Mouse (Mus musculus): ENCODE results near the gene Magi1. TPM values are rescaled to one million over a fixed set of nuclear protein-coding genes. Genes with fewer than 3 reads are reported as not detected.

Gene Magi1
- polyA plus RNA-seq, 1 experiment = 158 TPM

DNA sequence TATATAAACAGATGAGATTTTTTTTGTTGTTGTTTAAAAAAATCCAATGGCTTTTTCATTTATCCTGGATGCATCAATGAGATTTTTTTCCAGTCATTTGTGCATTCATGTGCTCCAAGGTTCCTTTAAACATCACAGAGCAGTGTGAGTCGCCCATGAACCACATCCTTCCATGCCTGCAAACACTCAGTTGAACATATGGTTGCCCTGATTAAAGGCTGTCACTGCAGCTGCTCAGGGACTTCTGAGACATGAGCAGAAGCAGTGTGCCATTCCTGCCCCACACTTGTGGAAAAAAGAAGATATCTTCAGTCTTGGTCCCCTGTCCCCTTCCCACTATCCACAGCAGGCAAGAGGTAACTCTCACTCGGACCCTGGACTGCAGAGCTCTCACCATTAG, 133.9 kb downstream of the Magi1 start:
- 76% methylated on average over 2 of the region's 2 CpGs for WGBS
- Histone ChIP-seq H3K27ac (ENCODE audit: insufficient read depth, low read depth, low read length) (no peak overlapping the region), H3K4me3 (ENCODE audit: insufficient read depth, low read depth, low read length) (no peak overlapping the region), H3K4me1 (ENCODE audit: control insufficient read depth, insufficient read depth, low read length) (no peaks in the 10 kb centered on the region; the same call in 1 of the 2 replicates)
- no peak for TF ChIP-seq CTCF (IDR thresholded peaks at IDR 0.05; ENCODE audit: insufficient read depth, low read depth, low read length)
- no peak for TF ChIP-seq POLR2A (IDR thresholded peaks at IDR 0.05; ENCODE audit: insufficient read depth, low read depth, low read length)

DNA sequence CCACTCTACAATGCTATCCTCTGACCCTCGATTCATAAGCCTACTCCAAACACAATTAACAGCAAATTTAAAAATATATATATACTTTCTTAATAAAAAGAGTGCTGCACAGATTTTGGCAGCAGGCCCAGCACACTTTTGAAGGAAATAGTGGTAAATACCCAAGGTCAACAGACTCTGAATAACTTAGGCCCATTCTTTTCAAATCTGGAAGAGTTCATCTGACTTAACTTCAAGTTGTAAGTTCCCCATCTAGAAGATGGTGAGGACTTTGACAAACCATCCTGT, 137.6 kb downstream of the Magi1 start:
- WGBS = 53% methylated on average over 1 of the region's 1 CpGs
- Histone ChIP-seq H3K27ac (ENCODE audit: insufficient read depth, low read depth, low read length) (no peak overlapping the region), H3K4me3 (ENCODE audit: insufficient read depth, low read depth, low read length) (no peak overlapping the region), H3K4me1 (ENCODE audit: control insufficient read depth, insufficient read depth, low read length) (peaks cover 3% of the 10 kb centered on the region; the same call in 1 of the 2 replicates)
- no peak for TF ChIP-seq CTCF (IDR thresholded peaks at IDR 0.05; ENCODE audit: insufficient read depth, low read depth, low read length)
- TF ChIP-seq POLR2A (IDR thresholded peaks at IDR 0.05; ENCODE audit: insufficient read depth, low read depth, low read length) = no peak

DNA sequence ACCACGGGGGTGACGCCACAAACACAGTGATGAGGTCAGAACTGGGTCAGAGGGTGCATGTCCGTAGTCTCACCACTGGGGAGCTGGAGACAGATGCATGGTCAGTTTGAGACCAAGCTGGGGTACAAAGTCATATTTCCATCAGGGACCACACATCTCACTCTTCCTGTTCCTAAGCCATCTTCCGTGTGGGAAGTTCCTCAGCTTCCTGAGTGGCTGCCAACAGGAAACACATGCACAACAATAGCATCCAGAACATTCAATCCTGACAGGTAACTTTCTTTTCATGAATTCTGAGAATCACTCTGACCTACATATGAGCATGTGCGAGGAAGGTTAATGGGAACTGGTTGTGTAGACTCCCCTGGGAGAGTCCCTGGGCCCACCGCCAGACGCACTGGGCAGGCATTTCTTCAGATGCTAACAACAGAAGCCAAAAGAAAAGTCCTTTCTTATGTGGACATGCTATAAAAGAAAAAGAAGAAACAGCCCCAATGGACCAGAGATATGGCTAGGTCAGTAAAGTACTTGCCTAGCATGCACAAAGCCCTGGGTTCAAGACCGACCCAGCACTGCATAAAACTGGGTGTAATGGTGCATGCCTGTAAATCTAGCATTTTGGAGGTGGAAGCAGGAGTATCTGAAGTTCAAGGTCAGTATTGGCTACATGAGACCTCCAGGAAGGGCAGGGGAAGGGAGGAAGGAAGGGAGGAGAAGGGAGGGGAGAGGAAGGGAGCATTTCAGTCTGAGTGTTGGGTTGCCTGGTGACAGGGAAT, 138.1 kb downstream of the Magi1 start:
- H3K27ac ChIP-seq (ENCODE audit: insufficient read depth, low read depth, low read length) = no peak overlapping the region
- H3K4me3 ChIP-seq (ENCODE audit: insufficient read depth, low read depth, low read length) = no peak overlapping the region
- peaks cover 3% of the 10 kb centered on the region; the same call in 1 of the 2 replicates for H3K4me1 ChIP-seq (ENCODE audit: control insufficient read depth, insufficient read depth, low read length)
- 87% methylated on average over 8 of the region's 8 CpGs for WGBS
- TF ChIP-seq POLR2A (IDR thresholded peaks at IDR 0.05; ENCODE audit: insufficient read depth, low read depth, low read length) (no peak), CTCF (IDR thresholded peaks at IDR 0.05; ENCODE audit: insufficient read depth, low read depth, low read length) (no peak)

DNA sequence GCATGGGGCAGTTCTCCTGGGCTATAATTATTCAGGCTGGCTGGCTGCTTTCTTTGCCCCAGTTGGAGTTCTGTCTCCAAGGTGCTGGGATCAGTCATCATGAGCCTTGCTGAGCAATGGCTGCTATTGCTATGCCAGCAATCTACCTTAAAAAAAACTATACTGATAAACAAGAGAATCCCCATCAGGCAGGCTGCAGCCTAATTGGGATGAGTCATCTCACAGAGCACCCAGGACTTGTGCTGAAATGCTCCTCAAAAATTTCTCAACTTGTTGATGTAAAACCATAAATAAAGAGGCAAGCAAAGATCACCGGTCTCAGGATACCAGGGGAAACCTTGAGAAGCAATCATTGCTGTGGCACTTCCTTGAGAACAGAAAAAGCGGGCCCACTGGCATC, 141.2 kb downstream of the Magi1 start:
- 84% methylated on average over 2 of the region's 2 CpGs for WGBS
- TF ChIP-seq POLR2A (IDR thresholded peaks at IDR 0.05; ENCODE audit: insufficient read depth, low read depth, low read length) (no peak), CTCF (IDR thresholded peaks at IDR 0.05; ENCODE audit: insufficient read depth, low read depth, low read length) (no peak)
- H3K4me1 ChIP-seq (ENCODE audit: control insufficient read depth, insufficient read depth, low read length) = peaks cover 5% of the 10 kb centered on the region; the same call in 1 of the 2 replicates
- H3K27ac ChIP-seq (ENCODE audit: insufficient read depth, low read depth, low read length) = no peak overlapping the region
- no peak overlapping the region for H3K4me3 ChIP-seq (ENCODE audit: insufficient read depth, low read depth, low read length)

DNA sequence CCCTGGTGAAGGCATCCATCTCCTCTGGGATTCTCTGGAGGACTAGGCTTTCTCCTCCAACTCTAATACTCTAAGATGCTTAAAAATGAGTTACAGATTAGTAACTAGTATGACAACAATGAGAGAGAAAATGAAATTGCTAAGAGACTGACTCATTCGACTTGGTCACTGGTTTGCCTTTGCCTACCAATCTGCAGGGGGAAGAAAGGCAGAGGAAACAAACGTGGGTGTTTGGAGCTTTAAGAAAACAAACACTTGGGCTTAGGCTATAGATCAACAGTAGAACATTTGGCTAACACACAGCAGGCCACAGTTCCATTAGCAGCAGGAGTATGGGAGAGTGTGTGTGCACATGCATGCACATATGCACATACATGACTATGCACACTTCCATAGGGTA, 142.2 kb downstream of the Magi1 start:
- 51% methylated on average over 2 of the region's 2 CpGs for WGBS
- Histone ChIP-seq H3K4me1 (ENCODE audit: control insufficient read depth, insufficient read depth, low read length) (peaks cover 5% of the 10 kb centered on the region; the same call in 1 of the 2 replicates), H3K27ac (ENCODE audit: insufficient read depth, low read depth, low read length) (no peak overlapping the region), H3K4me3 (ENCODE audit: insufficient read depth, low read depth, low read length) (no peak overlapping the region)
- no peak for TF ChIP-seq POLR2A (IDR thresholded peaks at IDR 0.05; ENCODE audit: insufficient read depth, low read depth, low read length)
- TF ChIP-seq CTCF (IDR thresholded peaks at IDR 0.05; ENCODE audit: insufficient read depth, low read depth, low read length) = no peak

DNA sequence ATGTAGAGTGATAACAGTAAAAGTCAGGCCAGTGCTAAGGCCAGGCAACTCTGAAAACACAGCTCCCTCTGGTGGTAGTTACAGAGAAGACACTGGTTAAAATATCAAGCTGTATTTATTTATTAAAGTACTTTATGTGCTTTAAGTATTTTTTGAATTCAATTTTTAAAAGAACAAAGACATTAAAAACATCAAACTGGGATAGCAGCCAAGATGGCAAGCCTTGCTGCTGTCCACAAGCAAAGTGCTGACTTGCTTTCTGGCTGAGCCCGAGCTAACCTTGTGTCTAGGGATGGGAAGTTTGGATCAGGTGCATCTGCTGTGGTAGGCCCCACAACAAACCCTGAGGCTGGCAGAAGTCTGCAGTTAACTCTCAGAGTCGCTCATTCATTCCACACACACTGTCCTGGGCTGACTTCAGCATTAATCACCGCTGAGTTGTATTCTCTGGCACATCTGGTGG, 143.7 kb downstream of the Magi1 start:
- Histone ChIP-seq H3K4me1 (ENCODE audit: control insufficient read depth, insufficient read depth, low read length) (peaks cover 5% of the 10 kb centered on the region; the same call in 1 of the 2 replicates), H3K4me3 (ENCODE audit: insufficient read depth, low read depth, low read length) (no peak overlapping the region), H3K27ac (ENCODE audit: insufficient read depth, low read depth, low read length) (no peak overlapping the region)
- WGBS = 82% methylated on average over 3 of the region's 3 CpGs
- no peak for TF ChIP-seq CTCF (IDR thresholded peaks at IDR 0.05; ENCODE audit: insufficient read depth, low read depth, low read length)
- no peak for TF ChIP-seq POLR2A (IDR thresholded peaks at IDR 0.05; ENCODE audit: insufficient read depth, low read depth, low read length)

DNA sequence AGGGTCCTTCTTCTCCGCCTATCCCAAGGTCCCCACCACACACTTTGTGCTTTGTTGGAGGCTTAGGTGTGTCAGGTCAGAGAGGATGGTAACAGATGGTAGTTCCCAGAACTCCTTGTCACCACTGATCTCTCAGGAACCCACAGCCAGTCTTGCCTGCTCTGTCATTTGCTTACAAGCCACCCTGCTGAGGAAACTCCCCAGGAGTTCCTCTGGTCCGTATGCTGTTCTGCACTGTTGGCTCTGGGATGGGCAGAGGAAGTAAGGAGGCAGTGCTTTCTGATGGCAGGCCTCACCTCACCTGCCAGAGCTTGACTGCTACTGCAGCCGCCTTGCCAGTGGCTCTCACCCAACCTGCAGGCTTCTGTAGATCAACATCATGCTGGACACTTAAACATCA, 147.0 kb downstream of the Magi1 start:
- TF ChIP-seq POLR2A (IDR thresholded peaks at IDR 0.05; ENCODE audit: insufficient read depth, low read depth, low read length) (no peak), CTCF (IDR thresholded peaks at IDR 0.05; ENCODE audit: insufficient read depth, low read depth, low read length) (no peak)
- 89% methylated on average over 3 of the region's 3 CpGs for WGBS
- no peak overlapping the region for H3K27ac ChIP-seq (ENCODE audit: insufficient read depth, low read depth, low read length)

DNA sequence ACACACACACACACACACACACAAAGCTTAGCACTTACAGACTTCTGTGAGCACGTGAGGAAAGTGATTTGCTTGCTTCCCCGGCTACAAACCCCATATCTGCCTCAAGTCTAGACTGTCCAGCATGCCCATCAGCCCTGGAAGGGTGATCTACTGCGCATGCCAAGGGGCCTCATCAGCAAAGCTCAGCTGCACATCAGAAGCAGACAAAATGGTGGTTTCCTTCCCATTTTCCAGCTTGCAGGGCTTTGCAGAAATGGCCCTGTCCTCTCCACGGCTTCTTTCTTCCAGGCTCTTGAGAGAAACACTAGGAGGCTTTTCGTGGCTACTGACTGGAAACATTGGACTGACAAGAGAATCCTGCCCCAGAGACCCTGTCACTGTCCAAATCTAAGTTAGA, 149.6 kb downstream of the Magi1 start:
- no peaks in the 10 kb centered on the region for H3K4me1 ChIP-seq (ENCODE audit: control insufficient read depth, insufficient read depth, low read length)
- no peak overlapping the region for H3K27ac ChIP-seq (ENCODE audit: insufficient read depth, low read depth, low read length)
- TF ChIP-seq POLR2A (IDR thresholded peaks at IDR 0.05; ENCODE audit: insufficient read depth, low read depth, low read length) = no peak
- TF ChIP-seq CTCF (IDR thresholded peaks at IDR 0.05; ENCODE audit: insufficient read depth, low read depth, low read length) = no peak
- WGBS = 82% methylated on average over 5 of the region's 5 CpGs
- no peak overlapping the region for H3K4me3 ChIP-seq (ENCODE audit: insufficient read depth, low read depth, low read length)

More for the DNA sequence above, 147.0 kb downstream of the Magi1 start:
- Histone ChIP-seq H3K4me3 (ENCODE audit: insufficient read depth, low read depth, low read length) (no peak overlapping the region), H3K4me1 (ENCODE audit: control insufficient read depth, insufficient read depth, low read length) (peaks cover 2% of the 10 kb centered on the region; the same call in 1 of the 2 replicates)

DNA sequence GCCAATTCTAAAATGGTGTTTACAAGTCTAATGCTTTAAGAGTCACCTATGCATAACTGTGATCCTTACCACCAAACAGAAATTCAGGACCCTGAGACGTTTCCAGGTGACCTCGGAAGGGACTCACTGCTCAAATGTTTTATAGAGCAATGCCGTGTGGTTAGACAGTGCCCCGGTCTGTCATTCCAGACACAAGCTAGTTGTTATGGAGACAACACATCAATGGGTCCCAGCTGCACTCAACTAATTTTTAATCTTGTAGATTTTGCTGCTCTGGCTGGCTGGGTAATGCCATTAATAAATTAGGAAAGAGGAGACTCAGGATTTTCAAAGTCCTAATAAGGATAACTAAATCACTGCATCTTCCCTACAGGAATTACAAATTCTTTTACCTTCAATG, 151.7 kb downstream of the Magi1 start:
- no peak overlapping the region for H3K27ac ChIP-seq (ENCODE audit: insufficient read depth, low read depth, low read length)
- 68% methylated on average over 4 of the region's 4 CpGs for WGBS
- no peak overlapping the region for H3K4me3 ChIP-seq (ENCODE audit: insufficient read depth, low read depth, low read length)
- TF ChIP-seq CTCF (IDR thresholded peaks at IDR 0.05; ENCODE audit: insufficient read depth, low read depth, low read length) = no peak
- no peak for TF ChIP-seq POLR2A (IDR thresholded peaks at IDR 0.05; ENCODE audit: insufficient read depth, low read depth, low read length)
- H3K4me1 ChIP-seq (ENCODE audit: control insufficient read depth, insufficient read depth, low read length) = no peaks in the 10 kb centered on the region

Measured in olfactory bulb, adult 2 months (tissue).